Mouse (Mus musculus): ENCODE results near the gene Celf1. TPM values are rescaled to one million over a fixed set of nuclear protein-coding genes. Genes with fewer than 3 reads are reported as not detected.

Gene Celf1
- total RNA-seq, 2 experiments from 2014 or later: 92.7 to 101 TPM

GRCm38 (mm10) chr2:91062779-91063606 lies 122.8 kb downstream of the Celf1 start:
- DNase-seq: no peak

DNA sequence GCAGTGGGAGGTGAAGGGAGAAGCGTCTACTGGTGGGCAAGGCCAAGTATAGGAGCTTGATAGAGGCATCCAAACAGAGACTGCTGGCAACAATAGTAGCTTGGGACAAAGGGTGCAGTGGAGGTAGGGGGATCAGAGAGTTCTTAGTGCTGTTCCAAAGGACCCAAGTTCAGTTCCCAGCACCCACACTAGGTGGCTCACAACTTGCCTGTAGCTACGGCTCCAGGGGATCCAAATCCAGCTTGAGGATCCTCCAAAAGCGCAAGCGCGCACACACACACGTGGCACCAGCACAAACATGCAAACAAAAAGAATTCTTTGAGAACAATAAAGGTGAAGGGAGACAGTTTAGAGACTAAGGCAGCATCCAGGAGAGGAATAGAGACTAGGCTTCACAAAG lies 124.0 kb downstream of the Celf1 start:
- DNase-seq: no peak

GRCm38 (mm10) chr2:91065544-91065943 lies 125.4 kb downstream of the Celf1 start:
- peak; percentile 62 to 80 for DNase-seq

DNA sequence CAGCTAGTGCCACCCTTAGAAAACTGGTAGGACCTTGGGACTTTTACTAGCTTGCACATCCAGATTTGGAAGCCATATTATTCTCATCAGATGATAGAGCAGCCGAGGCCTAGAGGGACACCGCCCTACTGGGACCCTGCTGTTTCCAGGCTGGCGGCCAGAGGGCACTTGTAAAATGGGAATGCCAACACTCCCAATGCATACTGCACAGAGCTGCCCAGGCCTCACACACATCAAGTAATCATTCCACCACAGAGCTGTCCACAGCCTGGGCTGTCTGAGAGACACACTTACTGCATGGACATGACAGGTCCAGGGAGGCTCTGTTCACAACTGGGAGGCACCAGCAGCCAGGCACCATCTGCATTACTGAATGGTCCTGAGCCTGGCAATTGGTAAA lies 126.3 kb downstream of the Celf1 start:
- DNase-seq: no peak

DNA sequence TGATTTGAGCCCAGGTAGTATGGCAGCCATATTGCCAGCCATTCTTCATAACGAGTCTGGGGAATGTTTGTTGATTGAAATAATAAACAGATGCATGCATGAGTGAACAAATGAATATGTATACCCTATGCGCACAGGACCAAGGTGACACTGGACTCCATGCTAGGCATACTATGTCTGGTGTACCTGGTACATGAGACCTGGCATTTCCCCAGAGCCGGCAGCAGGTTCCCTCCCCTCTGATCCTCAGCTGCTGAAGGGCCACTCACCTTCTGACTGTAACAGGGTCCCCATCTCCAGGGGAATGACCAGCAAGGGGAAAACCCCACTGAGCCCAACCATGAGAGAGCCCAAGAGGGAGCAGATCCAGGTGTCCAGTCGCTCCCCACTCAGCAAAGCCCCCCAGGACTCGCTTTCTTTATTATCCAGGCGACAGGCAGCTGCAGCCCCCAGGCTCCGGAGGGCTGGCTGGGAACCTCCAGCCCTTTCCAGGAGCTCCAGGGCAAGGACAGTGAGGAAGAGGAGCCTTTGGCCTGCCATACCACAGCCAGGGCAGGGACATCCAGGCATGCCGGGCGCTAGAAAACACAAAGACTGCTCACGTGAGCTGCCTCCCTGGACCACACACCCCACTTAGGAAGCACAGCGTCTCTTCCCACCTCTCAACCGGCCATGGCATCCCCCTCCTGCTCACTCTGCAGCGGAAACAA lies 128.1 kb downstream of the Celf1 start:
- DNase-seq: no peak

DNA sequence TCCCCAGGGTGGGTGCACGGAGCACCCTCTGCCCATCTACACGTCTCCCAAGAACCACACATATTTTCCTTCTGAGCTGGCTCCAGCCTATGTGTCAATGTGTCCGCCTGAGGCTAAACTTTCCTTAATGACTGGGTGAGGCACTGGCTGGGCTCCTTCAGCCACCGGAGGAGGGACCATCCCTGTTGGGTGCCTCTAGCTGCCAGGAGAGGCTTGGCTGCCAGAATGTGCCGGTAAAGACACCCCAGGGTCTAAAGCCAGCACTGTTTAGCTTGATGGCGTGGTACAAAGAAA lies 128.6 kb downstream of the Celf1 start:
- DNase-seq: no peak

Other genes with a start within 250 kb of the Celf1 start
- gene Fnbp4, start 195.0 kb upstream of the Celf1 start, total RNA-seq (2021): 10 to 100 TPM; 46.3 to 52.0 TPM
- gene Agbl2, start 157.7 kb upstream of the Celf1 start, total RNA-seq (2021): 1 to 10 TPM; 1.0 to 1.1 TPM
- gene Mtch2, start 93.2 kb upstream of the Celf1 start, total RNA-seq (2021): 100 to 1,000 TPM; 242 to 275 TPM
- 1 to 10 TPM in 1 of 2 experiments, under 1 TPM in 1; 0.56 to 1.1 TPM for gene C1qtnf4, start 54.5 kb upstream of the Celf1 start, total RNA-seq (2021)
- gene Kbtbd4, start 35.6 kb upstream of the Celf1 start, total RNA-seq (2021): 10 to 100 TPM; 32.4 to 37.5 TPM
- gene Ndufs3, start 35.6 kb upstream of the Celf1 start, total RNA-seq (2021): 100 to 1,000 TPM; 365 to 412 TPM
- gene Rapsn, start 95.2 kb downstream of the Celf1 start, total RNA-seq (2021): 1 to 10 TPM; 1.5 to 2.3 TPM
- gene Psmc3, start 113.6 kb downstream of the Celf1 start, total RNA-seq (2021): 100 to 1,000 TPM; 193 to 228 TPM
- gene Slc39a13, start 130.0 kb downstream of the Celf1 start, total RNA-seq (2021): 10 to 100 TPM; 24.2 to 31.9 TPM
- 1 to 10 TPM; 3.0 to 7.6 TPM for gene Spi1, start 142.0 kb downstream of the Celf1 start, total RNA-seq (2021)
- not detected for gene Mybpc3, start 177.8 kb downstream of the Celf1 start, total RNA-seq (2021)
- gene Madd, start 243.5 kb downstream of the Celf1 start, total RNA-seq (2021): 10 to 100 TPM; 18.4 to 26.1 TPM